Mouse (Mus musculus): ENCODE measurements at regions not wholly inside any gene's neighbourhood (a gene's known extent, or its start where the extent isn't known, plus 50 kb on each side); places are given as distances from the start of the nearest gene placed in this dataset.

- WGBS, result 70% methylated on average over 4 of the region's 4 CpGs
- Histone ChIP-seq H3K9me3 (replicated peaks) (no peaks in the 10 kb centered on the region), H3K36me3 (no peaks in the 10 kb centered on the region), H3K4me1 (peaks cover 25% of the 10 kb centered on the region), H3K4me2 (replicated peaks) (no peak overlapping the region), H3K9ac (no peak overlapping the region), H3K4me3 (no peak overlapping the region), H3K27ac (no peak overlapping the region), H3K27me3 (no peaks in the 10 kb centered on the region)
- no peak for ATAC-seq (ENCODE audit: low FRiP score)
Observed at GRCm38 (mm10) chr17:29439992-29440391, 50.6 kb upstream of the Pim1 start.

GRCm38 (mm10) chr17:29440490-29440889 is 50.1 kb upstream of the Pim1 start:
- Histone ChIP-seq H3K9ac (no peak overlapping the region), H3K4me2 (replicated peaks) (no peak overlapping the region), H3K4me1 (peaks cover 29% of the 10 kb centered on the region), H3K9me3 (replicated peaks) (no peaks in the 10 kb centered on the region), H3K4me3 (no peak overlapping the region), H3K27me3 (no peaks in the 10 kb centered on the region), H3K27ac (no peak overlapping the region; the same call in 1 of the 2 replicates), H3K36me3 (no peaks in the 10 kb centered on the region)
- no peak for ATAC-seq (ENCODE audit: low FRiP score)

Data from hindbrain, embryonic 12.5 days (tissue).